Comparison of ENCODE assay signal across 20 mouse cellular contexts in genomic region chr11:51866020-51866419, GRCm38 (mm10). TPM values are rescaled to one million over a fixed set of nuclear protein-coding genes. Genes with fewer than 3 reads are reported as not detected.
DNase-seq lines count a peak whose midpoint lies in the region; ATAC-seq and TF ChIP-seq lines count a peak whose summit lies in the region.
"Had no signal": no experiment of that assay in that cellular context is flagged by ENCODE, and none has a peak within 500 bp of the region (broad histone marks: within the 10 kb centered on the region; RNA-seq: fewer than 3 reads in every experiment).

No protein-coding gene starts in this region.

- H3K9ac ChIP-seq in liver, embryonic 12.5 days = no peak overlapping the region
- no peak overlapping the region for H3K9ac ChIP-seq in stomach, postnatal 0 days (ENCODE audit: low read length)
- H3K9ac ChIP-seq: embryonic facial prominence, embryonic 15.5 days; hindbrain, embryonic 14.5 days; liver, embryonic 15.5 days had no signal

- H3K4me2 ChIP-seq in liver, embryonic 12.5 days = no peak overlapping the region
- no peak overlapping the region for H3K4me2 ChIP-seq in stomach, postnatal 0 days (replicated peaks; ENCODE audit: low read depth)
- H3K4me2 ChIP-seq: embryonic facial prominence, embryonic 15.5 days; hindbrain, embryonic 14.5 days; liver, embryonic 15.5 days had no signal

- H3K27me3 ChIP-seq in liver, embryonic 12.5 days (replicated peaks) = peaks cover 14% of the 10 kb centered on the region
- H3K27me3 ChIP-seq in stomach, postnatal 0 days (ENCODE audit: control insufficient read depth, insufficient read depth, low read length) = no peaks in the 10 kb centered on the region
- H3K27me3 ChIP-seq: embryonic facial prominence, embryonic 15.5 days had no signal

- no peak overlapping the region for H3K4me3 ChIP-seq in liver, embryonic 12.5 days
- no peak overlapping the region for H3K4me3 ChIP-seq in stomach, postnatal 0 days (ENCODE audit: low read depth, low read length)
- H3K4me3 ChIP-seq: embryonic facial prominence, embryonic 15.5 days; limb, embryonic 10.5 days; liver, embryonic 15.5 days had no signal

- intact Hi-C loops in heart, postnatal 14 days (cut with DNase I) = no loop called here

- H3K27ac ChIP-seq in liver, embryonic 12.5 days = no peak overlapping the region
- H3K27ac ChIP-seq in stomach, postnatal 0 days (replicated peaks) = no peak overlapping the region
- H3K27ac ChIP-seq: embryonic facial prominence, embryonic 15.5 days; hindbrain, embryonic 14.5 days; limb, embryonic 10.5 days; liver, embryonic 15.5 days; macrophage had no signal

- peak; percentile 16 for DNase-seq in liver
- peak; percentile 35 for DNase-seq in urinary bladder, postnatal 25 days (ENCODE audit: low spot score)
- no peak for DNase-seq in urinary bladder, postnatal 10 days (ENCODE audit: low spot score)
- DNase-seq in stomach, postnatal 0 days (ENCODE audit: low spot score) = peak; percentile 58
- no peak for DNase-seq in heart, postnatal 14 days
- DNase-seq: cerebellum, adult 9-10 months; heart, adult 18-20 months; kidney, adult 18-20 months; kidney, postnatal 4 days; thymus, postnatal 14 days had no signal

- WGBS in liver, embryonic 12.5 days (ENCODE audit: insufficient replicate concordance) = 33% methylated on average over 3 of the region's 3 CpGs
- 34% methylated on average over 3 of the region's 3 CpGs for WGBS in stomach, postnatal 0 days

- no peak for TF ChIP-seq EP300 in stomach, postnatal 0 days (optimal IDR thresholded peaks at IDR 0.05)

- H3K36me3 ChIP-seq in liver, embryonic 12.5 days = no peaks in the 10 kb centered on the region
- H3K36me3 ChIP-seq in stomach, postnatal 0 days (ENCODE audit: control insufficient read depth, insufficient read depth, low read length) = no peaks in the 10 kb centered on the region
- H3K36me3 ChIP-seq: embryonic facial prominence, embryonic 15.5 days; limb, embryonic 10.5 days; liver, embryonic 15.5 days had no signal

- ATAC-seq in liver, embryonic 12.5 days = no peak
- ATAC-seq in erythroblast, adult 5-6 weeks (replicated peaks; ENCODE audit: low FRiP score, poor library complexity, severe bottlenecking) = peak; percentile 45
- ATAC-seq in stomach, postnatal 0 days (ENCODE audit: low FRiP score, low TSS enrichment) = peak; percentile 83
- no peak for ATAC-seq in cerebellum, adult (ENCODE audit: insufficient number of reproducible peaks, low FRiP score, low TSS enrichment)
- ATAC-seq: forebrain, embryonic 14.5 days; midbrain, embryonic 16.5 days had no signal

- H3K9me3 ChIP-seq in liver, embryonic 12.5 days (replicated peaks) = no peaks in the 10 kb centered on the region
- H3K9me3 ChIP-seq in stomach, postnatal 0 days (ENCODE audit: control insufficient read depth, low read length) = no peaks in the 10 kb centered on the region
- H3K9me3 ChIP-seq: embryonic facial prominence, embryonic 15.5 days; limb, embryonic 10.5 days; liver, embryonic 15.5 days had no signal

- H3K4me1 ChIP-seq in liver, embryonic 12.5 days = no peaks in the 10 kb centered on the region
- no peaks in the 10 kb centered on the region for H3K4me1 ChIP-seq in stomach, postnatal 0 days (replicated peaks; ENCODE audit: control insufficient read depth, insufficient read depth)
- H3K4me1 ChIP-seq: embryonic facial prominence, embryonic 15.5 days; limb, embryonic 10.5 days had no signal

- TF ChIP-seq CTCF in stomach, postnatal 0 days (IDR thresholded peaks at IDR 0.05; ENCODE audit: low read depth) = no peak

RNA-seq across cellular contexts. Expression of gene Jade2, which starts 8.6 kb away (rescaled TPM):
- 0.92 and 0.95 TPM in 2 replicates for polyA plus RNA-seq in liver, embryonic 12.5 days (2016; fragmentation: Nextera tagmentation; extraction: Ambion mirVana)
- total RNA-seq in erythroblast, adult 5-6 weeks (2015; ENCODE audit: low replicate concordance) = 1.7 and 3.8 TPM in 2 replicates
- 2.4 and 2.6 TPM in 2 replicates for total RNA-seq in erythroblast, adult 5-6 weeks (2017; ENCODE audit: low replicate concordance)
- 1.2 and 1.3 TPM in 2 replicates for polyA plus RNA-seq in stomach, postnatal 0 days (2015; fragmentation: Nextera tagmentation; extraction: Ambion mirVana)
- total RNA-seq in heart, postnatal 14 days (2021) = 1 to 10 TPM; 8.3 to 10.0 TPM

Comparison
In these comparisons a context has a peak if more than half of its experiments do, and no peak if none do; other contexts are left out.
1. DNase-seq: peak in liver (single experiment), urinary bladder, postnatal 25 days (single experiment) and stomach, postnatal 0 days (single experiment); none in urinary bladder, postnatal 10 days (single experiment) and heart, postnatal 14 days (0 of 2).
2. ATAC-seq: peak in erythroblast, adult 5-6 weeks (single experiment) and stomach, postnatal 0 days (single experiment); none in liver, embryonic 12.5 days (single experiment) and cerebellum, adult (single experiment).